Mouse (Mus musculus): ENCODE measurements at regions not wholly inside any gene's neighbourhood (a gene's known extent, or its start where the extent isn't known, plus 50 kb on each side); places are given as distances from the start of the nearest gene placed in this dataset.

GRCm38 (mm10) chr9:50257162-50257561, 87.6 kb downstream of the Rpl10-ps3 start:
- Histone ChIP-seq H3K4me2 (no peak overlapping the region), H3K27ac (ENCODE audit: low read depth) (no peak overlapping the region), H3K36me3 (ENCODE audit: insufficient read depth) (no peaks in the 10 kb centered on the region), H3K4me3 (ENCODE audit: low read depth, low read length) (no peak overlapping the region), H3K9me3 (ENCODE audit: low read depth, low read length) (no peaks in the 10 kb centered on the region), H3K27me3 (ENCODE audit: insufficient read depth, low read length) (no peaks in the 10 kb centered on the region), H3K4me1 (ENCODE audit: insufficient read depth) (no peaks in the 10 kb centered on the region), H3K9ac (no peak overlapping the region)
- DNase-seq (no peak), ATAC-seq (ENCODE audit: insufficient read depth) (no peak)
- 74% methylated on average over 3 of the region's 3 CpGs for WGBS
- no peak for TF ChIP-seq CTCF (IDR thresholded peaks at IDR 0.05; ENCODE audit: low read depth)

GRCm38 (mm10) chr9:50244982-50245671, 99.6 kb downstream of the Rpl10-ps3 start:
- Histone ChIP-seq H3K4me1 (ENCODE audit: insufficient read depth) (peaks cover 7% of the 10 kb centered on the region; the same call in 1 of the 2 replicates), H3K27me3 (ENCODE audit: insufficient read depth, low read length) (no peaks in the 10 kb centered on the region), H3K27ac (ENCODE audit: low read depth) (no peak overlapping the region), H3K4me3 (ENCODE audit: low read depth, low read length) (no peak overlapping the region), H3K9ac (no peak overlapping the region), H3K36me3 (ENCODE audit: insufficient read depth) (no peaks in the 10 kb centered on the region), H3K9me3 (ENCODE audit: low read depth, low read length) (no peaks in the 10 kb centered on the region), H3K4me2 (no peak overlapping the region)
- DNase-seq (peak; percentile 61), ATAC-seq (ENCODE audit: insufficient read depth) (peak; percentile 28; the same call in 1 of the 2 replicates)
- no peak for TF ChIP-seq CTCF (IDR thresholded peaks at IDR 0.05; ENCODE audit: low read depth)
- WGBS: 36% methylated on average over 5 of the region's 5 CpGs

GRCm38 (mm10) chr9:50240923-50241322, 103.8 kb downstream of the Rpl10-ps3 start:
- peaks cover 9% of the 10 kb centered on the region; the same call in 1 of the 2 replicates for H3K4me1 ChIP-seq (ENCODE audit: insufficient read depth)
- no peak overlapping the region for H3K4me2 ChIP-seq
- DNase-seq (peak; percentile 45), ATAC-seq (ENCODE audit: insufficient read depth) (0 out of 2 replicates have a peak, but pooled peaks have one; percentile 35)
- no peak overlapping the region for H3K27ac ChIP-seq (ENCODE audit: low read depth)
- no peaks in the 10 kb centered on the region for H3K9me3 ChIP-seq (ENCODE audit: low read depth, low read length)
- 36% methylated on average over 8 of the region's 8 CpGs for WGBS
- H3K36me3 ChIP-seq (ENCODE audit: insufficient read depth): no peaks in the 10 kb centered on the region
- H3K27me3 ChIP-seq (ENCODE audit: insufficient read depth, low read length): no peaks in the 10 kb centered on the region
- H3K9ac ChIP-seq: no peak overlapping the region
- no peak overlapping the region for H3K4me3 ChIP-seq (ENCODE audit: low read depth, low read length)
- no peak for TF ChIP-seq CTCF (IDR thresholded peaks at IDR 0.05; ENCODE audit: low read depth)

GRCm38 (mm10) chr9:50235908-50236307, 108.9 kb downstream of the Rpl10-ps3 start:
- DNase-seq: peak; percentile 36
- Histone ChIP-seq H3K9ac (no peak overlapping the region), H3K9me3 (ENCODE audit: low read depth, low read length) (no peaks in the 10 kb centered on the region), H3K4me3 (ENCODE audit: low read depth, low read length) (no peak overlapping the region), H3K27me3 (ENCODE audit: insufficient read depth, low read length) (no peaks in the 10 kb centered on the region), H3K4me2 (no peak overlapping the region), H3K36me3 (ENCODE audit: insufficient read depth) (no peaks in the 10 kb centered on the region), H3K27ac (ENCODE audit: low read depth) (no peak overlapping the region), H3K4me1 (ENCODE audit: insufficient read depth) (peaks cover 9% of the 10 kb centered on the region; the same call in 1 of the 2 replicates)
- no peak for TF ChIP-seq CTCF (IDR thresholded peaks at IDR 0.05; ENCODE audit: low read depth)
- 26% methylated on average over 1 of the region's 1 CpGs for WGBS
- no peak for ATAC-seq (ENCODE audit: insufficient read depth)

DNA sequence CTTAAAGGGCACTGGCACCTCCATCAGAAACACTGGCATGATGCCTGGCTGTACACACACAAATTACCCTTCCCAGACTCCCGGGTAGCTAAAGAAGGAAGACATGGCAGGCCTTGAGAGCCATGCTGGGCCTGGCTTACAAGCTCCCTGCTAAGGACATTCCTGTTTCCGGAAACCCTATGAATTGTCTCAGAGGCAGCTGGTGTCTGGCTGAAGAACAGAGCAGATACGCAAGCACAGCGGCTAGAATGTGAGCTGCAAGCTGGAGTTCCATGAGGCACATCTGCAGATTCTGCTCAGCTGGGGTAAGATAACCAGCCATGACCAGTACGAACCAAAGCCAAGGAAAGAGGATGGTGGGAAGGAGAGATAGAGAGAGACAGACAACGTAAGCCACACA, 110.1 kb downstream of the Rpl10-ps3 start:
- Histone ChIP-seq H3K27ac (ENCODE audit: low read depth) (no peak overlapping the region), H3K4me1 (ENCODE audit: insufficient read depth) (peaks cover 6% of the 10 kb centered on the region; the same call in 1 of the 2 replicates), H3K36me3 (ENCODE audit: insufficient read depth) (no peaks in the 10 kb centered on the region), H3K27me3 (ENCODE audit: insufficient read depth, low read length) (no peaks in the 10 kb centered on the region), H3K9me3 (ENCODE audit: low read depth, low read length) (no peaks in the 10 kb centered on the region), H3K9ac (no peak overlapping the region), H3K4me2 (no peak overlapping the region), H3K4me3 (ENCODE audit: low read depth, low read length) (no peak overlapping the region)
- 80% methylated on average over 6 of the region's 6 CpGs for WGBS
- ATAC-seq (ENCODE audit: insufficient read depth) (no peak), DNase-seq (peak; percentile 13)
- TF ChIP-seq CTCF (IDR thresholded peaks at IDR 0.05; ENCODE audit: low read depth): no peak

- DNase-seq (no peak), ATAC-seq (ENCODE audit: insufficient read depth) (no peak)
- no peaks in the 10 kb centered on the region for H3K36me3 ChIP-seq (ENCODE audit: insufficient read depth)
- H3K4me1 ChIP-seq (ENCODE audit: insufficient read depth): peaks cover 6% of the 10 kb centered on the region; the same call in 1 of the 2 replicates
- no peaks in the 10 kb centered on the region for H3K9me3 ChIP-seq (ENCODE audit: low read depth, low read length)
- no peak overlapping the region for H3K9ac ChIP-seq
- no peak overlapping the region for H3K4me2 ChIP-seq
- WGBS: 75% methylated on average over 4 of the region's 4 CpGs
- TF ChIP-seq CTCF (IDR thresholded peaks at IDR 0.05; ENCODE audit: low read depth): no peak
- no peak overlapping the region for H3K27ac ChIP-seq (ENCODE audit: low read depth)
- no peak overlapping the region for H3K4me3 ChIP-seq (ENCODE audit: low read depth, low read length)
- H3K27me3 ChIP-seq (ENCODE audit: insufficient read depth, low read length): no peaks in the 10 kb centered on the region
Measured at GRCm38 (mm10) chr9:50232958-50233510, 111.7 kb downstream of the Rpl10-ps3 start.

GRCm38 (mm10) chr9:50210481-50210880, 134.3 kb downstream of the Rpl10-ps3 start:
- H3K27me3 ChIP-seq (ENCODE audit: insufficient read depth, low read length): no peaks in the 10 kb centered on the region
- no peak for TF ChIP-seq CTCF (IDR thresholded peaks at IDR 0.05; ENCODE audit: low read depth)

More at GRCm38 (mm10) chr9:50210481-50210880, 134.3 kb downstream of the Rpl10-ps3 start:
- ATAC-seq (ENCODE audit: insufficient read depth) (no peak), DNase-seq (peak; percentile 64)
- Histone ChIP-seq H3K9me3 (ENCODE audit: low read depth, low read length) (no peaks in the 10 kb centered on the region), H3K4me2 (no peak overlapping the region), H3K4me3 (ENCODE audit: low read depth, low read length) (no peak overlapping the region), H3K36me3 (ENCODE audit: insufficient read depth) (no peaks in the 10 kb centered on the region), H3K27ac (ENCODE audit: low read depth) (no peak overlapping the region), H3K9ac (no peak overlapping the region), H3K4me1 (ENCODE audit: insufficient read depth) (no peaks in the 10 kb centered on the region)
- 40% methylated on average over 5 of the region's 5 CpGs for WGBS

All from lung, embryonic 14.5 days (tissue).